Mouse (Mus musculus) cortical plate, adult 2 months (tissue): ENCODE data around the gene Bsg.

Experiments
- CTCF ChIP-seq: fragments of 200-500 bp; IDR thresholded peaks from 2 replicates; pipeline ENCODE4 v1.5.1; 2011; ENCODE audit warnings: mild to moderate bottlenecking, control low read depth, low read length; ENCODE audit not compliant: insufficient read depth; ENCODE audit errors: extremely low read depth
- POLR2A ChIP-seq: fragments of 200-500 bp; IDR thresholded peaks from 2 replicates; pipeline ENCODE4 v1.6.1; 2011; ENCODE audit warnings: mild to moderate bottlenecking, low read length, control low read depth; ENCODE audit not compliant: insufficient read depth; ENCODE audit errors: extremely low read depth

GRCm38 (mm10) chr10:79755854-79756253 lies 51.6 kb downstream of the Bsg start:
- TF ChIP-seq POLR2A (no peak), CTCF (no peak)
